Mouse (Mus musculus) hindbrain, embryonic 15.5 days (tissue): ENCODE data around the gene Fam196a. TPM values are rescaled to one million over a fixed set of nuclear protein-coding genes. Genes with fewer than 3 reads are reported as not detected.

ENCODE experiments used
- ATAC-seq: fragments of 200-750 bp; cut with Nextera tagmentation; 2 replicates; pipeline ENCODE4 v1.8.0; 2017; ENCODE audit warnings: low read depth, moderate number of reproducible peaks, moderate TSS enrichment; ENCODE audit not compliant: low FRiP score
- H3K27ac ChIP-seq: fragments of 300-500 bp; sonication (generic); replicated peaks from 2 replicates; pipeline ENCODE4 v1.5.1; 2015; ENCODE audit warnings: mild to moderate bottlenecking, inconsistent platforms
- H3K27me3 ChIP-seq: fragments of 300-500 bp; sonication (generic); 2 replicates; pipeline ENCODE4 v1.6.1; 2015; ENCODE audit warnings: control low read depth, inconsistent platforms
- H3K36me3 ChIP-seq: fragments of 300-500 bp; sonication (generic); 2 replicates; pipeline ENCODE4 v1.6.1; 2015; ENCODE audit warnings: control low read depth, inconsistent platforms
- H3K4me1 ChIP-seq: fragments of 300-500 bp; sonication (generic); replicated peaks from 2 replicates; pipeline ENCODE4 v1.6.1; 2015; ENCODE audit warnings: control low read depth, inconsistent platforms
- H3K4me2 ChIP-seq: fragments of 300-500 bp; sonication (generic); 2 replicates; pipeline ENCODE4 v1.6.1; 2015; ENCODE audit warnings: moderate library complexity, mild to moderate bottlenecking, inconsistent platforms
- H3K4me3 ChIP-seq: fragments of 300-500 bp; sonication (generic); 2 replicates; pipeline ENCODE4 v1.5.1; 2015; ENCODE audit warnings: mild to moderate bottlenecking, inconsistent platforms
- H3K9ac ChIP-seq: fragments of 300-500 bp; sonication (generic); 2 replicates; pipeline ENCODE4 v1.6.1; 2015; ENCODE audit warnings: inconsistent platforms
- H3K9me3 ChIP-seq: fragments of 300-500 bp; sonication (generic); 2 replicates; pipeline ENCODE4 v1.6.1; 2016; ENCODE audit warnings: control low read depth, inconsistent platforms
- WGBS: fragments of 180-500 bp; shearing (Covaris S2); methylation state at CpG from one replicate; pipeline ENCODE4 v1.1.7; 2015; 5-methylcytosine and 5-hydroxymethylcytosine counted together
- polyA plus RNA-seq: library from polyadenylated mRNA; unstranded; fragments of >200 nt; fragmentation: Nextera tagmentation; extraction: Ambion mirVana; gene quantifications from 2 replicates; pipeline ENCODE4 v1.2.1, GENCODE M21; 2015

Fam196a gene
- polyA plus RNA-seq, 1 experiment from 2014 or later, result 11.9 TPM

- Histone ChIP-seq H3K4me3 (no peak overlapping the region), H3K4me2 (no peak overlapping the region), H3K27ac (no peak overlapping the region), H3K27me3 (no peaks in the 10 kb centered on the region), H3K4me1 (peaks cover 6% of the 10 kb centered on the region), H3K9ac (no peak overlapping the region), H3K9me3 (no peaks in the 10 kb centered on the region), H3K36me3 (0 out of 2 replicates have a peak, but pooled peaks cover 6% of the 10 kb centered on the region)
- WGBS, result 64% methylated on average over 2 of the region's 2 CpGs
- ATAC-seq, result no peak
Measured at GRCm38 (mm10) chr7:134894604-134895003, 43.6 kb downstream of the Fam196a start.

GRCm38 (mm10) chr7:134892972-134893371, 45.3 kb downstream of the Fam196a start:
- H3K4me1 ChIP-seq, result peaks cover 6% of the 10 kb centered on the region
- ATAC-seq, result no peak
- H3K27ac ChIP-seq, result no peak overlapping the region
- 95% methylated on average over 4 of the region's 4 CpGs for WGBS
- H3K4me3 ChIP-seq, result no peak overlapping the region
- H3K9ac ChIP-seq, result no peak overlapping the region
- H3K36me3 ChIP-seq, result 0 out of 2 replicates have a peak, but pooled peaks cover 6% of the 10 kb centered on the region
- no peak overlapping the region for H3K4me2 ChIP-seq
- no peaks in the 10 kb centered on the region for H3K27me3 ChIP-seq
- no peaks in the 10 kb centered on the region for H3K9me3 ChIP-seq

- peaks cover 6% of the 10 kb centered on the region for H3K4me1 ChIP-seq
- 47% methylated on average over 13 of the region's 13 CpGs for WGBS
- no peaks in the 10 kb centered on the region for H3K9me3 ChIP-seq
- ATAC-seq, result no peak
- 0 out of 2 replicates have a peak, but pooled peaks cover 5% of the 10 kb centered on the region for H3K36me3 ChIP-seq
- no peak overlapping the region for H3K27ac ChIP-seq
- H3K27me3 ChIP-seq, result no peaks in the 10 kb centered on the region
- H3K4me2 ChIP-seq, result no peak overlapping the region
- no peak overlapping the region for H3K9ac ChIP-seq
- H3K4me3 ChIP-seq, result no peak overlapping the region
Measured at GRCm38 (mm10) chr7:134892449-134892871, 45.8 kb downstream of the Fam196a start.

DNA sequence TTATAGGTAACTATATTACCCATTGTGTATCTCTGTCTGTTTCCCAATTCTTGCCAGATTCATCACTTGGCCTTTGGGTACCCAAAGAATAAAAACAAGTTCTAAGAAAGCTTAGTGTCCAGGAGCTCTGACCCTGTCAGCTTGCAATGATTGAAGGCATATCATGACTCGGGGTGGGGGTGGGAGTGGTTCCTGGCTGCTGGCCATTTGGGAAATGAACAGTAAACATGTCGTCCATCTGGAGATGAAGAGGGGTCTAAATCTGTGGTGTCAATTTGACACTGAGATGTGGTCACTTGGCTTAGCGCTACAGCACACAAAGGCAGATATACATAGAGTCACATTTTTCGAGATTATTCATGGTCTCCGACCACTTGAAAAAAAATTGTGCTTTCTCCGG, 54.7 kb downstream of the Fam196a start:
- Histone ChIP-seq H3K9ac (no peak overlapping the region), H3K4me2 (no peak overlapping the region), H3K4me3 (no peak overlapping the region), H3K9me3 (no peaks in the 10 kb centered on the region), H3K27me3 (no peaks in the 10 kb centered on the region), H3K4me1 (0 out of 2 replicates have a peak, but pooled peaks cover 2% of the 10 kb centered on the region), H3K27ac (no peak overlapping the region), H3K36me3 (no peaks in the 10 kb centered on the region)
- no peak for ATAC-seq
- WGBS, result 64% methylated on average over 6 of the region's 6 CpGs

DNA sequence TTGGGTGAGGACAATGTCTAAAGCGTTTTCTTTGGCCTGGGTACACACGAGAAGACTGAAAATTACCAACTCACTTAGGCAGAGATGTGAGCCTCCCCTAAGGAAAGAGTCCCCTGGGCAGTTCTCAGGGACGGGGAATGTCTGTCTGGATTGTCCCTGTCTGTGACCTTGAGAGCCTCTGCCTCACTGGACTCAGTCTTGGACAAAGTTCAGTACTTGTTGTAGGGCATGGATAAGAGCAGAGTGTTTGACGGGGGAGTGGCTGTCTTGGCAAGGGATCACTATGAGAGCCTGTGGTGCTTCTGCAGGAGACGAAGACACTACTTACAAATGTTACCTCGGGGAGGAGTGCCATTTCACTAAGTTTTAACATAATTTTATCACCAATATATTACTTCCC, 57.8 kb downstream of the Fam196a start:
- WGBS, result 49% methylated on average over 6 of the region's 6 CpGs
- H3K4me1 ChIP-seq, result 0 out of 2 replicates have a peak, but pooled peaks cover 2% of the 10 kb centered on the region
- H3K36me3 ChIP-seq, result no peaks in the 10 kb centered on the region
- ATAC-seq, result no peak
- no peaks in the 10 kb centered on the region for H3K27me3 ChIP-seq
- no peak overlapping the region for H3K4me3 ChIP-seq
- no peak overlapping the region for H3K9ac ChIP-seq
- no peak overlapping the region for H3K27ac ChIP-seq
- no peaks in the 10 kb centered on the region for H3K9me3 ChIP-seq
- no peak overlapping the region for H3K4me2 ChIP-seq

DNA sequence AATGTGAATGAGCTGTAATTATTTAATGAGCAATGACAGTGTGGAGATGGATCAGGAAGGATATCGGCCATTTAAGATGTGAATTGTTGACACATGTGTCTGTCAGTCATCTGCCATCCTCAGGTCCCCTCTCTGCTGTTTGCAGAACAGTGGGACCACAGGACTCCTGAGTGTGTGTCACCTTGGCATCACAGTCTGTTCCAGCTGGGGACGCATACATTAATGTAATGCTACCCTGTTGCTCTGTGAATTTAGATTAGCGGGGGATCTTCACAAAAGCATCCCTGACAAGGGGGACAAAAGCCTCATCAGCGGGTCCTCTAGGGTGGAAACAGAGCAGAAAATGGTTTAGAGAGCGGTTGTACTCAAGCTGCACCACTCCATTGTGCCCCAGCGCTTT, 59.2 kb downstream of the Fam196a start:
- Histone ChIP-seq H3K4me2 (no peak overlapping the region), H3K9ac (no peak overlapping the region), H3K9me3 (no peaks in the 10 kb centered on the region), H3K4me3 (no peak overlapping the region), H3K36me3 (no peaks in the 10 kb centered on the region), H3K4me1 (0 out of 2 replicates have a peak, but pooled peaks cover 2% of the 10 kb centered on the region), H3K27me3 (no peaks in the 10 kb centered on the region), H3K27ac (no peak overlapping the region)
- 23% methylated on average over 6 of the region's 6 CpGs for WGBS
- ATAC-seq, result no peak

DNA sequence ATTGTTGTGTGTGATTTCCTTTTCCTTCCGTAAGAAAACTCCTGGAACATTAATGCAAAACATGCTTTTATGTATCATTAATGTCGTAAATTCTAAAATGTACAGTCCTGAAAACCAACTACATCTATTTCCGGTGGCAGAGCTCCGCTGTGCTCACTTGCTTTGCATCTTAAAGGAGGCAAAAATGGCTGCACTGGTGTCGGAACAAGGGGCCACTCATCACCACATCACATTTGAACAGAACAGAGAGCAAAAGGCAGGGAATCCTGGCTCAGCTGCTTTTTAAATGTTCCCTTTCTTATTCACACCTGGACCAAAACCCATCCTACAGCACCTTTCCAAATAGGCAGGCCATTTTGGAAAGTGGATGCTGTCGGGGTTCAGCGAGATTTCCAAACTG, 65.2 kb downstream of the Fam196a start:
- Histone ChIP-seq H3K4me2 (no peak overlapping the region), H3K27ac (no peak overlapping the region), H3K36me3 (no peaks in the 10 kb centered on the region), H3K27me3 (no peaks in the 10 kb centered on the region), H3K4me1 (no peaks in the 10 kb centered on the region), H3K9me3 (no peaks in the 10 kb centered on the region), H3K9ac (no peak overlapping the region), H3K4me3 (no peak overlapping the region)
- WGBS, result 89% methylated on average over 7 of the region's 7 CpGs
- ATAC-seq, result no peak

DNA sequence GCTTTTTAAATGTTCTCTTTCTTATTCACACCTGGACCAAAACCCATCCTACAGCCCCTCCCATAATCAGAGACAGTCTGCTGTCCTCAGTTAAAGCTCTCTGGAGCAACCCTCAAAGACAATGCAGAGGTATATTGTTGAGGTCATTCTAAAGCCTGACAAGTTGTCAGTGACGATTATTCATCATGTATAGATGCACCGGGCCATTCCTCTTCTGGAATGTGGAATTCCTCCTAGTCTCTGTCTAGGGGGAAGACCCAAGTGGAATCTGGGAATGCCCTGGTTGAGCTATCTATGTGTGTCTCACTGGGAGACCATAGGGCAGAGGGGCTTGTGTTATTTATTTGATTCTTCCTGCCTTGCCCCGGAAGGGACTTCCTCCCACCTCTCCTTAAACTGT, 65.7 kb downstream of the Fam196a start:
- ATAC-seq, result no peak
- H3K9me3 ChIP-seq, result no peaks in the 10 kb centered on the region
- no peaks in the 10 kb centered on the region for H3K36me3 ChIP-seq
- WGBS, result 73% methylated on average over 3 of the region's 3 CpGs
- no peaks in the 10 kb centered on the region for H3K27me3 ChIP-seq
- no peak overlapping the region for H3K27ac ChIP-seq
- H3K9ac ChIP-seq, result no peak overlapping the region
- no peak overlapping the region for H3K4me2 ChIP-seq
- H3K4me3 ChIP-seq, result no peak overlapping the region
- no peaks in the 10 kb centered on the region for H3K4me1 ChIP-seq

DNA sequence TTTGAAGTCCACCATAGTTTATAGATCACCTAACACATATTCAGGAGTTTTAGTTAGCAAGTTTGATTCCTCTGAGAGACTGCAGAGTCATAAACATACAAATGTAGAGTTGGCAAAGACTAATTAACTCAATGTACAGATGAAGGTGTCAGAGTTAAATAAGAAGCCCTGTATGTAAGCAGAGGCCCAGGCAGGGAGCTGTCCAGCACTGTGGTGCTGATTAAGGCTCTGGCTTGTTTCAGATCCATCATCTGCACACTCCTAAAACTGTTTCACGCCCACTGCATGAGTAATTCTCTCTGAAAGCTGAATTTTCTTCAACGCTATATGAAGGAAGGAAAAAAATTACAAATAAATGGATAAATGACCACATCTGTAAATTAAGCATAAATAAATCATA, 74.1 kb downstream of the Fam196a start:
- Histone ChIP-seq H3K4me2 (no peak overlapping the region), H3K9ac (no peak overlapping the region), H3K27me3 (no peaks in the 10 kb centered on the region), H3K27ac (no peak overlapping the region), H3K4me1 (no peaks in the 10 kb centered on the region), H3K9me3 (no peaks in the 10 kb centered on the region), H3K36me3 (no peaks in the 10 kb centered on the region), H3K4me3 (no peak overlapping the region)
- no peak for ATAC-seq
- WGBS, result 82% methylated on average over 2 of the region's 2 CpGs

- Histone ChIP-seq H3K4me1 (no peaks in the 10 kb centered on the region), H3K27me3 (no peaks in the 10 kb centered on the region), H3K4me3 (no peak overlapping the region), H3K9me3 (no peaks in the 10 kb centered on the region), H3K9ac (no peak overlapping the region), H3K4me2 (no peak overlapping the region), H3K27ac (no peak overlapping the region), H3K36me3 (no peaks in the 10 kb centered on the region)
- no peak for ATAC-seq
- 55% methylated on average over 6 of the region's 6 CpGs for WGBS
Measured at GRCm38 (mm10) chr7:134862000-134862399, 76.2 kb downstream of the Fam196a start.

GRCm38 (mm10) chr7:134842751-134843150, 95.5 kb downstream of the Fam196a start:
- Histone ChIP-seq H3K27ac (no peak overlapping the region), H3K4me2 (no peak overlapping the region), H3K27me3 (no peaks in the 10 kb centered on the region), H3K9ac (no peak overlapping the region), H3K36me3 (no peaks in the 10 kb centered on the region), H3K4me1 (no peaks in the 10 kb centered on the region), H3K9me3 (no peaks in the 10 kb centered on the region), H3K4me3 (no peak overlapping the region)
- 83% methylated on average over 4 of the region's 4 CpGs for WGBS
- no peak for ATAC-seq

- Histone ChIP-seq H3K27ac (no peak overlapping the region), H3K27me3 (no peaks in the 10 kb centered on the region), H3K4me1 (no peaks in the 10 kb centered on the region), H3K4me3 (no peak overlapping the region), H3K9ac (no peak overlapping the region), H3K9me3 (no peaks in the 10 kb centered on the region), H3K4me2 (no peak overlapping the region), H3K36me3 (no peaks in the 10 kb centered on the region)
- ATAC-seq, result no peak
- WGBS, result 90% methylated on average over 2 of the region's 2 CpGs
Measured at GRCm38 (mm10) chr7:134840066-134840465, 98.2 kb downstream of the Fam196a start.
